Mouse (Mus musculus): ENCODE measurements around the gene Sec14l4. TPM values are rescaled to one million over a fixed set of nuclear protein-coding genes. Genes with fewer than 3 reads are reported as not detected.

Sec14l4 gene
- polyA plus RNA-seq, 1 experiment from 2014 or later = 0.62 TPM

DNA sequence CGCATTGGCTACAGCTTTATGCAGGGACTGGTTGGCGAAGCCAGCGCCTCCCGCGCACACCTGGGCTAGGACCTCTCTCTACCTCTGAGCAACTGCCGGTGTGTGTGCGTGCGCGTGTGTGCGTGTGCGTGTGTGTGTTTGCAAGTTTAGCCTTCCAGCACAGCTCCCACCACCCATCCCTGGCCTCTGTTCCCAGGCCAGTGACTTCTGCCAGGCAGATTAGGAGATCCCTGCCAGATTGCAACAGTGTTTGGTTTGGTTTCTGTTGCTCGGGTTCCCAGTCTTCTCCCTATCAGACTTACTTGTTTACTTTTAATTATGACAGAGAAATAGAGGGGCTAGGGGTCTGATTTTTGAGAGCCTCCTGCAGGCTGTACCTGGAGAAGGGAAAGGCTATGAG is 699 bp downstream of the Sec14l4 start:
- Histone ChIP-seq H3K9me3 (replicated peaks) (no peaks in the 10 kb centered on the region), H3K4me2 (peak overlapping the region; percentile 21), H3K9ac (no peak overlapping the region), H3K27me3 (replicated peaks) (0 out of 2 replicates have a peak, but pooled peaks cover 7% of the 10 kb centered on the region), H3K36me3 (no peaks in the 10 kb centered on the region), H3K27ac (no peak overlapping the region), H3K4me1 (no peaks in the 10 kb centered on the region), H3K4me3 (no peak overlapping the region)
- no peak for ATAC-seq
- WGBS (ENCODE audit: insufficient replicate concordance) = 51% methylated on average over 12 of the region's 12 CpGs

DNA sequence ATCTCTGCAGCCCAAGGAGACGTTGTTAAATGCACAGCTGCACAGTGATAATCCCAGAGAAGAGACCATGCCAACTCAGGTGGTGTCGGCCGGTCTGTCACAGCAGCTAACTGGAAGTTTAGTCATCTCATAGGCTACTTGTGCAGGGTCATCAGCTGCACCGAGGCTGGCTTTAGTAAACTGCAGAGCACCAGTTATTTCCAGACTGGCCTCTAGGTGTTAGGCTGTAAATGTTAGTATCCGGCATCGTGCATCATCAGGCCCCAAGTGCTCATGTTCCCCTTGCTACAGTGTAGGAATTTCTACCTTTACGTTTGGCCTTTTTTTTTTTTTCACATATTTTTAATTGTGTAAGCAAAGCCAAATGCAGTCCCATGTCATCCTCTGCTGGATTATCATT is 2.2 kb downstream of the Sec14l4 start:
- Histone ChIP-seq H3K4me3 (no peak overlapping the region), H3K9ac (no peak overlapping the region), H3K4me2 (no peak overlapping the region), H3K27ac (no peak overlapping the region), H3K36me3 (no peaks in the 10 kb centered on the region), H3K27me3 (replicated peaks) (0 out of 2 replicates have a peak, but pooled peaks cover 7% of the 10 kb centered on the region), H3K4me1 (no peaks in the 10 kb centered on the region), H3K9me3 (replicated peaks) (no peaks in the 10 kb centered on the region)
- ATAC-seq = no peak
- 53% methylated on average over 7 of the region's 7 CpGs for WGBS (ENCODE audit: insufficient replicate concordance)

GRCm38 (mm10) chr11:4034169-4034568 is 2.9 kb downstream of the Sec14l4 start:
- Histone ChIP-seq H3K4me2 (no peak overlapping the region), H3K9ac (no peak overlapping the region), H3K27me3 (replicated peaks) (0 out of 2 replicates have a peak, but pooled peaks cover 7% of the 10 kb centered on the region), H3K4me1 (no peaks in the 10 kb centered on the region), H3K27ac (no peak overlapping the region), H3K9me3 (replicated peaks) (no peaks in the 10 kb centered on the region), H3K36me3 (no peaks in the 10 kb centered on the region), H3K4me3 (no peak overlapping the region)
- WGBS (ENCODE audit: insufficient replicate concordance) = 30% methylated on average over 4 of the region's 4 CpGs
- ATAC-seq = no peak

DNA sequence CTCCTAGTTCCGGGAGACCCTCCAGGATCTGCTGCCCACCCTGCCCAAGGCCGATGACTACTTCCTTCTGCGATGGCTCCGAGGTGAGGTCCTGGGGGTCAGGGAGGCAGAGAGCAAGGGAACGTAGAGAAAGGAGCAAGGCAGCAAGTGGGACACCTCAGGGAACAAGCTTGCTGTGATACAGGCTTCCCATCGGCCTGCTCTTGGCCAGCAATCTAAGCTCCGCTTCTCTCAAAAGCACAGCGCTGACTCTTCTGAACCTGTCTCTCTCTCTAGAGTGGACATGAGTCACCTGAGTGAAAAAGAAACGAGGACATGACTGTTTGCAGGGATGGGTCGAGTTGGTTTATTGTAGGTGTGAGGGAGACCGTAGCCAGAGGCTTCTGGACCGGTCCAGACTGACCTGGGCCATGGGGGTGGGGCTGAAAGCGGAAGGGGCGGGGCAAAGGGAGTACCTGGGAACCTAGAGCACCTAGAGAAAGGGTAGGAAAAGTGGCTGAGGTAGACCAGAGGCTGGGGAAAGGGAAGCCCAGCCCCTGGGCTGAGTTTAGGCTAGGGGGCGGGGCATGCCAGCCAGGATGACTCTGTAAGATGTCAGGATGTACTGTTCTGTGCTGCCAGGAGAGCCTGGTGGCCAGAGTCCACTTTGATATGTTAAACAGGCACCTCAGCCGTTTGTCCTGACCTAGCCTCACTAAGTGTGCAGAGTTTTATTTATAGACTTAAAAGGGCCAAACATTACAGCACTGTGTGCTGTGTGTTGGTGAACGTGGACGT is 4.0 kb downstream of the Sec14l4 start:
- Histone ChIP-seq H3K4me2 (no peak overlapping the region), H3K27me3 (replicated peaks) (0 out of 2 replicates have a peak, but pooled peaks cover 7% of the 10 kb centered on the region), H3K4me1 (no peaks in the 10 kb centered on the region), H3K27ac (no peak overlapping the region), H3K4me3 (no peak overlapping the region), H3K36me3 (no peaks in the 10 kb centered on the region), H3K9ac (no peak overlapping the region), H3K9me3 (replicated peaks) (no peaks in the 10 kb centered on the region)
- 0 out of 2 replicates have a peak, but pooled peaks have one; percentile 35 for ATAC-seq
- 63% methylated on average over 18 of the region's 18 CpGs for WGBS (ENCODE audit: insufficient replicate concordance)

GRCm38 (mm10) chr11:4035916-4036315 is 4.7 kb downstream of the Sec14l4 start:
- H3K27me3 ChIP-seq (replicated peaks) = 0 out of 2 replicates have a peak, but pooled peaks cover 7% of the 10 kb centered on the region
- H3K4me3 ChIP-seq = no peak overlapping the region
- no peak overlapping the region for H3K4me2 ChIP-seq
- no peaks in the 10 kb centered on the region for H3K9me3 ChIP-seq (replicated peaks)
- no peaks in the 10 kb centered on the region for H3K4me1 ChIP-seq
- no peak overlapping the region for H3K27ac ChIP-seq
- no peak overlapping the region for H3K9ac ChIP-seq
- WGBS (ENCODE audit: insufficient replicate concordance) = 79% methylated on average over 6 of the region's 6 CpGs
- ATAC-seq = no peak
- no peaks in the 10 kb centered on the region for H3K36me3 ChIP-seq

DNA sequence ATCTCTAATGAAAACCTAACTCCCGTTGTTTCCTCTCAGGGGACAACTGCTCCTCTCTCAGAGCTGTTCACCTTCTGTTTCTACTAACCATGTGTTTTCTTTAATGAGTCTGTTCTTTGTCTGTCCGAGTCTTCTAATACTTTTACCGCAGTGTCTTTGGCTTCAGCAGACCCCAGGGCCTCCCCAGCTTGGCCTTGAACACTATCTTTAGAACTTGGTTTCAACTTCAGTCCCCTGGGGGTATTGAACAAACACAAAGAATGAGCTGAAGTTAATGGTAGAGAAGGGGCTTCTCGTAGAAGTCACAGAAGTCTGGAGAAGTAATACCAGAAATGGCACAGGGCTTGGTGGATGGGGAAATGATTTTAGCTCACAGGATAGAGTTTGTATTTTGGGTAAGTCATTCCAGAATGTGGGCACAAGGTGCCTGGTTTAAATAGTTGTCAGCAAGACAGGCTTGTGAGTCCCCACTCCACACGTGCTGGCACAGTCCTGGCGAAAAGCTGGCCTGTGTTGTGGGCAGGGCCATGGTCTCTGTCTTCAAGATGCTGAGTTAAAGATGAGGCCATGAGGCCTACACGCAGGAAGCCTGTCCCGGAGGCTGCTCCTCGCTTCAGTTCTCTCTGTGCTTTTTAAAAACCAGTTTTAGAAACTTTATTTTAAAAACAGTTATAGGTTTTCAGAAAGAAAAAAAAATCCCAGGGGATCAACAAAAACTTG is 5.3 kb downstream of the Sec14l4 start:
- H3K4me1 ChIP-seq = no peaks in the 10 kb centered on the region
- H3K27me3 ChIP-seq (replicated peaks) = 0 out of 2 replicates have a peak, but pooled peaks cover 1% of the 10 kb centered on the region
- no peak overlapping the region for H3K4me2 ChIP-seq
- no peak overlapping the region for H3K4me3 ChIP-seq
- no peak for ATAC-seq
- H3K36me3 ChIP-seq = no peaks in the 10 kb centered on the region
- no peaks in the 10 kb centered on the region for H3K9me3 ChIP-seq (replicated peaks)
- no peak overlapping the region for H3K9ac ChIP-seq
- 55% methylated on average over 9 of the region's 9 CpGs for WGBS (ENCODE audit: insufficient replicate concordance)
- no peak overlapping the region for H3K27ac ChIP-seq

- ATAC-seq = no peak
- H3K4me2 ChIP-seq = no peak overlapping the region
- H3K4me1 ChIP-seq = no peaks in the 10 kb centered on the region
- no peaks in the 10 kb centered on the region for H3K9me3 ChIP-seq (replicated peaks)
- no peak overlapping the region for H3K4me3 ChIP-seq
- H3K36me3 ChIP-seq = no peaks in the 10 kb centered on the region
- WGBS (ENCODE audit: insufficient replicate concordance) = 69% methylated on average over 4 of the region's 4 CpGs
- no peak overlapping the region for H3K27ac ChIP-seq
- no peak overlapping the region for H3K9ac ChIP-seq
- H3K27me3 ChIP-seq (replicated peaks) = no peaks in the 10 kb centered on the region
Observed at GRCm38 (mm10) chr11:4039951-4040350, 8.7 kb downstream of the Sec14l4 start.

DNA sequence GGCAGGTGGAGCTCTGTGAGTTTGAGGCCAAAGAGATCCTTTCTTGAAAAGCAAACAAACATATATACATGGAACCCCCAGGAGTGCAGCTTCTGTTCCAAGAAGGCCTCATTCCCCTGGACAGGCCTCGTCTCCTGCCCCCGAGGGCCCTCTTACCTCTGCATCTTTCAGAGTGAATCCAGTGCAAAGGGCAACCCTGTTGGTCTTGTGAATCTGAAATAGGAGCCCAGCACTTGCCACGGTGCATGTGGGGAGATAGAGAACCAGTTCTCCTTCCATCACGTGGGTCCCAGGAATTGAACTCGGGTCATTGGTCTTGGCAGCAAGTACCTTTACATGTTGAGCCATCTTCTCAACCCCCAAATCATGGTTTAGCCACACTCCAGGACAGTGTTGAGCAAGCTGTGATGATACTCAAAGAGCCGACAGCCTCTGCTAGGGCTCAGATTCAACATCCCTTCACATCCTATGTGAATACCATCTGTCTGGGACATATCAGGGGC is 9.9 kb downstream of the Sec14l4 start:
- no peaks in the 10 kb centered on the region for H3K36me3 ChIP-seq
- H3K9ac ChIP-seq = no peak overlapping the region
- H3K27me3 ChIP-seq (replicated peaks) = no peaks in the 10 kb centered on the region
- H3K4me3 ChIP-seq = no peak overlapping the region
- no peak for ATAC-seq
- H3K4me1 ChIP-seq = no peaks in the 10 kb centered on the region
- no peak overlapping the region for H3K27ac ChIP-seq
- WGBS (ENCODE audit: insufficient replicate concordance) = 62% methylated on average over 6 of the region's 6 CpGs
- no peaks in the 10 kb centered on the region for H3K9me3 ChIP-seq (replicated peaks)
- H3K4me2 ChIP-seq = no peak overlapping the region

DNA sequence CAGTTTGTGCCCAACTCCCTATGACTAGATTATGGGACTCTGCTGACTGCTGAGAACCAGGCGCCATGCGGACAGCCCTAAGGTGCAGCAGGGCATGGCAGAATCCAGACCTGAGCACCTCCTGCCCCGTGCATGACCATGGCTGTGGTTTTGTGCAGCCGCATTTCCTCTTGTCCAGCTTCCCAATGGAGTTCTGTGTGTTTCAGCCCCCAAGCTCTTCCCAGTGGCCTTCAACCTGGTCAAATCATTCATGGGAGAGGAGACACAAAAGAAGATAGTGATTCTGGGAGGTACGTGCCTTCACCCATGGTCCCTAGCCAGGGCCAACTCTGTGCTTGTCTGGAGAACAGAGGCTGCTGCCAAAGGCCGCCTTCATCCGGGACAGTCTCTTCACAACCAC is 11.8 kb downstream of the Sec14l4 start:
- H3K4me2 ChIP-seq = no peak overlapping the region
- no peaks in the 10 kb centered on the region for H3K4me1 ChIP-seq
- no peaks in the 10 kb centered on the region for H3K27me3 ChIP-seq (replicated peaks)
- no peak overlapping the region for H3K9ac ChIP-seq
- no peak overlapping the region for H3K27ac ChIP-seq
- WGBS (ENCODE audit: insufficient replicate concordance) = 69% methylated on average over 7 of the region's 7 CpGs
- H3K9me3 ChIP-seq (replicated peaks) = no peaks in the 10 kb centered on the region
- no peak for ATAC-seq
- H3K36me3 ChIP-seq = no peaks in the 10 kb centered on the region
- no peak overlapping the region for H3K4me3 ChIP-seq

- ATAC-seq = no peak
- WGBS (ENCODE audit: insufficient replicate concordance) = 53% methylated on average over 5 of the region's 5 CpGs
- H3K4me2 ChIP-seq = no peak overlapping the region
- no peak overlapping the region for H3K4me3 ChIP-seq
- no peaks in the 10 kb centered on the region for H3K9me3 ChIP-seq (replicated peaks)
- H3K27ac ChIP-seq = no peak overlapping the region
- no peaks in the 10 kb centered on the region for H3K36me3 ChIP-seq
- no peaks in the 10 kb centered on the region for H3K4me1 ChIP-seq
- H3K9ac ChIP-seq = no peak overlapping the region
- H3K27me3 ChIP-seq (replicated peaks) = no peaks in the 10 kb centered on the region
Observed at GRCm38 (mm10) chr11:4046526-4046925, 15.3 kb downstream of the Sec14l4 start.

- ATAC-seq = no peak
- H3K9ac ChIP-seq = no peak overlapping the region
- H3K27ac ChIP-seq = no peak overlapping the region
- 82% methylated on average over 2 of the region's 2 CpGs for WGBS (ENCODE audit: insufficient replicate concordance)
- no peaks in the 10 kb centered on the region for H3K36me3 ChIP-seq
- H3K4me3 ChIP-seq = no peak overlapping the region
- H3K4me1 ChIP-seq = no peaks in the 10 kb centered on the region
- no peaks in the 10 kb centered on the region for H3K27me3 ChIP-seq (replicated peaks)
- H3K9me3 ChIP-seq (replicated peaks) = no peaks in the 10 kb centered on the region
- H3K4me2 ChIP-seq = no peak overlapping the region
Observed at GRCm38 (mm10) chr11:4047766-4048165, 16.5 kb downstream of the Sec14l4 start.

- no peak for ATAC-seq
- WGBS (ENCODE audit: insufficient replicate concordance) = 69% methylated on average over 6 of the region's 6 CpGs
- H3K4me2 ChIP-seq = no peak overlapping the region
- H3K36me3 ChIP-seq = no peaks in the 10 kb centered on the region
- no peak overlapping the region for H3K27ac ChIP-seq
- no peaks in the 10 kb centered on the region for H3K9me3 ChIP-seq (replicated peaks)
- H3K4me3 ChIP-seq = no peak overlapping the region
- H3K4me1 ChIP-seq = no peaks in the 10 kb centered on the region
- no peak overlapping the region for H3K9ac ChIP-seq
- H3K27me3 ChIP-seq (replicated peaks) = no peaks in the 10 kb centered on the region
Observed at GRCm38 (mm10) chr11:4048438-4048837, 17.2 kb downstream of the Sec14l4 start.
